Mouse (Mus musculus) midbrain, postnatal 0 days (tissue): ENCODE data around the gene Dph3. TPM values are rescaled to one million over a fixed set of nuclear protein-coding genes. Genes with fewer than 3 reads are reported as not detected.

Source experiments
- ATAC-seq: fragments of 200-750 bp; cut with Nextera tagmentation; 2 replicates; pipeline ENCODE4 v1.8.0; 2017; ENCODE audit warnings: moderate number of reproducible peaks, mild to moderate bottlenecking, moderate TSS enrichment, moderate library complexity; ENCODE audit not compliant: low FRiP score
- DNase-seq: peaks from one replicate; pipeline ENCODE4 v3.0.0-alpha.2; 2015; ENCODE audit warnings: low spot score
- H3K27ac ChIP-seq: fragments of 300-500 bp; sonication (generic); 2 replicates; pipeline ENCODE4 v1.5.1; 2014; ENCODE audit warnings: low read depth, mild to moderate bottlenecking, low read length, mixed read lengths
- H3K27me3 ChIP-seq: fragments of 300-500 bp; sonication (generic); 2 replicates; pipeline ENCODE4 v1.6.1; 2014; ENCODE audit warnings: low read length, control low read depth, mixed read lengths; ENCODE audit not compliant: insufficient read depth
- H3K36me3 ChIP-seq: fragments of 300-500 bp; sonication (generic); 2 replicates; pipeline ENCODE4 v1.6.1; 2014; ENCODE audit warnings: low read length, control low read depth, mixed read lengths; ENCODE audit not compliant: insufficient read depth
- H3K4me1 ChIP-seq: fragments of 300-500 bp; sonication (generic); 2 replicates; pipeline ENCODE4 v1.6.1; 2014; ENCODE audit warnings: mild to moderate bottlenecking, control low read depth, antibody characterized with exemption, low read length, mixed read lengths; ENCODE audit not compliant: insufficient read depth
- H3K4me2 ChIP-seq: fragments of 300-500 bp; sonication (generic); 2 replicates; pipeline ENCODE4 v1.6.1; 2014; ENCODE audit warnings: low read depth, mild to moderate bottlenecking, low read length, mixed read lengths; ENCODE audit not compliant: poor library complexity, severe bottlenecking
- H3K4me3 ChIP-seq: fragments of 300-500 bp; sonication (generic); 2 replicates; pipeline ENCODE4 v1.5.1; 2014; ENCODE audit warnings: low read depth, mild to moderate bottlenecking, low read length, moderate library complexity
- H3K9ac ChIP-seq: fragments of 300-500 bp; sonication (generic); replicated peaks from 2 replicates; pipeline ENCODE4 v1.6.1; 2014; ENCODE audit warnings: mild to moderate bottlenecking, low read length, moderate library complexity, mixed read lengths; ENCODE audit not compliant: poor library complexity, severe bottlenecking
- H3K9me3 ChIP-seq: fragments of 300-500 bp; sonication (generic); 2 replicates; pipeline ENCODE4 v1.6.1; 2016; ENCODE audit warnings: low read length, control low read depth
- CTCF ChIP-seq: IDR thresholded peaks from 2 replicates; pipeline ENCODE4 v1.5.1; 2016; ENCODE audit warnings: antibody characterized with exemption, mild to moderate bottlenecking
- WGBS: fragments of 180-500 bp; shearing (Covaris S2); extraction: QIAGEN DNeasy Blood & Tissue Kit; methylation state at CpG from one replicate; pipeline ENCODE4 v1.1.7; 2014; 5-methylcytosine and 5-hydroxymethylcytosine counted together
- polyA plus RNA-seq: library from polyadenylated mRNA; unstranded; fragments of >200 nt; fragmentation: Nextera tagmentation; extraction: Ambion mirVana; gene quantifications from 2 replicates; pipeline ENCODE4 v1.2.1, GENCODE M21; 2015
- total RNA-seq: library from RNA; depleted of rRNA; stranded (reverse); fragments of >200 nt; gene quantifications from 2 replicates; pipeline ENCODE4 v1.2.3, GENCODE M21; 2014

The Dph3 gene
- total and polyA plus RNA-seq, 2 experiments from 2014 or later = 45.7 to 76.0 TPM

- 96% methylated on average over 3 of the region's 3 CpGs for WGBS
- no peak overlapping the region for H3K27ac ChIP-seq
- no peak for DNase-seq
- TF ChIP-seq CTCF = no peak
- no peak overlapping the region for H3K4me2 ChIP-seq
- no peak overlapping the region for H3K4me3 ChIP-seq
- H3K4me1 ChIP-seq = no peaks in the 10 kb centered on the region
- H3K36me3 ChIP-seq = peaks cover 45% of the 10 kb centered on the region
- H3K9ac ChIP-seq = no peak overlapping the region
- no peaks in the 10 kb centered on the region for H3K9me3 ChIP-seq
- ATAC-seq = no peak
- H3K27me3 ChIP-seq = no peaks in the 10 kb centered on the region
Observed at GRCm38 (mm10) chr14:32098951-32099350, 13.4 kb upstream of the Dph3 start.

GRCm38 (mm10) chr14:32097691-32098090, 12.2 kb upstream of the Dph3 start:
- no peak overlapping the region for H3K27ac ChIP-seq
- TF ChIP-seq CTCF = no peak
- ATAC-seq (no peak), DNase-seq (no peak)
- 97% methylated on average over 7 of the region's 7 CpGs for WGBS
- H3K36me3 ChIP-seq = peaks cover 55% of the 10 kb centered on the region
- H3K27me3 ChIP-seq = no peaks in the 10 kb centered on the region
- no peak overlapping the region for H3K9ac ChIP-seq
- no peak overlapping the region for H3K4me2 ChIP-seq
- H3K9me3 ChIP-seq = no peaks in the 10 kb centered on the region
- H3K4me1 ChIP-seq = no peaks in the 10 kb centered on the region
- no peak overlapping the region for H3K4me3 ChIP-seq

- H3K9me3 ChIP-seq = no peaks in the 10 kb centered on the region
- H3K36me3 ChIP-seq = peaks cover 61% of the 10 kb centered on the region
- H3K4me3 ChIP-seq = no peak overlapping the region
- H3K4me1 ChIP-seq = no peaks in the 10 kb centered on the region
- H3K27me3 ChIP-seq = no peaks in the 10 kb centered on the region
- ATAC-seq = no peak
- no peak overlapping the region for H3K9ac ChIP-seq
- TF ChIP-seq CTCF = no peak
- H3K27ac ChIP-seq = no peak overlapping the region
- DNase-seq = no peak
- no peak overlapping the region for H3K4me2 ChIP-seq
- 89% methylated on average over 5 of the region's 5 CpGs for WGBS
Observed at GRCm38 (mm10) chr14:32096740-32097139, 11.2 kb upstream of the Dph3 start.

- Histone ChIP-seq H3K4me1 (no peaks in the 10 kb centered on the region), H3K9me3 (no peaks in the 10 kb centered on the region), H3K4me2 (no peak overlapping the region), H3K27me3 (no peaks in the 10 kb centered on the region), H3K36me3 (peaks cover 59% of the 10 kb centered on the region), H3K27ac (no peak overlapping the region), H3K4me3 (no peak overlapping the region), H3K9ac (no peak overlapping the region)
- WGBS = 94% methylated on average over 5 of the region's 5 CpGs
- TF ChIP-seq CTCF = no peak
- ATAC-seq = no peak
- DNase-seq = no peak
Observed at GRCm38 (mm10) chr14:32095646-32096045, 10.1 kb upstream of the Dph3 start.

GRCm38 (mm10) chr14:32093500-32094117, 8.1 kb upstream of the Dph3 start:
- 92% methylated on average over 11 of the region's 11 CpGs for WGBS
- no peak overlapping the region for H3K4me3 ChIP-seq
- no peaks in the 10 kb centered on the region for H3K4me1 ChIP-seq
- DNase-seq = no peak
- H3K27ac ChIP-seq = no peak overlapping the region
- H3K27me3 ChIP-seq = no peaks in the 10 kb centered on the region
- H3K4me2 ChIP-seq = no peak overlapping the region
- no peak overlapping the region for H3K9ac ChIP-seq
- ATAC-seq = no peak
- TF ChIP-seq CTCF = no peak
- H3K36me3 ChIP-seq = peaks cover 44% of the 10 kb centered on the region
- no peaks in the 10 kb centered on the region for H3K9me3 ChIP-seq

- H3K9ac ChIP-seq = no peak overlapping the region
- H3K9me3 ChIP-seq = no peaks in the 10 kb centered on the region
- TF ChIP-seq CTCF = no peak
- H3K4me2 ChIP-seq = no peak overlapping the region
- H3K27me3 ChIP-seq = no peaks in the 10 kb centered on the region
- no peak overlapping the region for H3K4me3 ChIP-seq
- no peak for ATAC-seq
- no peaks in the 10 kb centered on the region for H3K4me1 ChIP-seq
- H3K36me3 ChIP-seq = peaks cover 38% of the 10 kb centered on the region
- DNase-seq = no peak
- 77% methylated on average over 1 of the region's 1 CpGs for WGBS
- H3K27ac ChIP-seq = no peak overlapping the region
Observed at GRCm38 (mm10) chr14:32093018-32093417, 7.5 kb upstream of the Dph3 start.
